Mouse (Mus musculus): ENCODE measurements around the gene Trim17. TPM values are rescaled to one million over a fixed set of nuclear protein-coding genes. Genes with fewer than 3 reads are reported as not detected.

Trim17 gene
- polyA plus RNA-seq, 1 experiment from 2014 or later = 0.73 TPM

DNA sequence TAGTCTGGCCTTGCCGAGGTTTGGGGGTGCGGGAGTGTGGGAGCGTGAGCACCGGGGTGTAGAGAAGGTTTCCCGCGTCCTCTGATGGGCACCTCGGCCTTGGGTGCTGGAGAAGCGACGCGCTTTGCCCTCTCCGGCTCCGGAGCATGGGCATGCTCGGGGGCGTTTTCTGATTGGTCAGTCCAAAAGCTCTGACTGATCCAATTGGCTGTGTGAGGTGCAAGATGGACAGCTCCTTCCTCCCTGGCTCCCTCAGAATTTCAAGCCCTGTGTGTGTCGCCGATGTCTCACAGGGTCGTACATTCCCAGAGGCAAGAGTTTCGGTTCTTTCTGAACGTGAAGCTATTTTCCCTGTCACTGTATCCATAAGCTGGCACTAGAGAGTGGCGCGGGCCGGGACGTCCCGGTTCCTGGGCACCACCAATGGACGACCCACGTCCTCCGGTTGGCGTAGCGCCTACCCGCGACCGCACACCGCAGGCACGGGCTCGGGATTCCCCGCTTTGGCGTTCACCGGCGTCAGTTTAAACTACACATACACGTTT, 5.5 kb downstream of the Trim17 start:
- H3K27me3 ChIP-seq (ENCODE audit: control insufficient read depth, insufficient read depth, low read length) = peaks cover 6% of the 10 kb centered on the region
- peak overlapping the region; percentile 44; the same call in 1 of the 2 replicates for H3K27ac ChIP-seq (ENCODE audit: low read depth, low read length)
- peak; percentile 84 for ATAC-seq (ENCODE audit: low FRiP score)
- no peaks in the 10 kb centered on the region for H3K36me3 ChIP-seq (ENCODE audit: control insufficient read depth, insufficient read depth, low read length)
- peak overlapping the region; percentile 48 for H3K9ac ChIP-seq (ENCODE audit: low read depth, low read length)
- no peaks in the 10 kb centered on the region for H3K9me3 ChIP-seq (ENCODE audit: control insufficient read depth, low read length)
- peaks cover 7% of the 10 kb centered on the region for H3K4me1 ChIP-seq (replicated peaks; ENCODE audit: control insufficient read depth, insufficient read depth, low read length)
- H3K4me3 ChIP-seq (ENCODE audit: low read depth, low read length) = peak overlapping the region; percentile 37
- peak overlapping the region; percentile 46 for H3K4me2 ChIP-seq (replicated peaks; ENCODE audit: low read depth, low read length)
- 2% methylated on average over 40 of the region's 40 CpGs for WGBS
- peak; percentile 82 for DNase-seq (ENCODE audit: low spot score)

DNA sequence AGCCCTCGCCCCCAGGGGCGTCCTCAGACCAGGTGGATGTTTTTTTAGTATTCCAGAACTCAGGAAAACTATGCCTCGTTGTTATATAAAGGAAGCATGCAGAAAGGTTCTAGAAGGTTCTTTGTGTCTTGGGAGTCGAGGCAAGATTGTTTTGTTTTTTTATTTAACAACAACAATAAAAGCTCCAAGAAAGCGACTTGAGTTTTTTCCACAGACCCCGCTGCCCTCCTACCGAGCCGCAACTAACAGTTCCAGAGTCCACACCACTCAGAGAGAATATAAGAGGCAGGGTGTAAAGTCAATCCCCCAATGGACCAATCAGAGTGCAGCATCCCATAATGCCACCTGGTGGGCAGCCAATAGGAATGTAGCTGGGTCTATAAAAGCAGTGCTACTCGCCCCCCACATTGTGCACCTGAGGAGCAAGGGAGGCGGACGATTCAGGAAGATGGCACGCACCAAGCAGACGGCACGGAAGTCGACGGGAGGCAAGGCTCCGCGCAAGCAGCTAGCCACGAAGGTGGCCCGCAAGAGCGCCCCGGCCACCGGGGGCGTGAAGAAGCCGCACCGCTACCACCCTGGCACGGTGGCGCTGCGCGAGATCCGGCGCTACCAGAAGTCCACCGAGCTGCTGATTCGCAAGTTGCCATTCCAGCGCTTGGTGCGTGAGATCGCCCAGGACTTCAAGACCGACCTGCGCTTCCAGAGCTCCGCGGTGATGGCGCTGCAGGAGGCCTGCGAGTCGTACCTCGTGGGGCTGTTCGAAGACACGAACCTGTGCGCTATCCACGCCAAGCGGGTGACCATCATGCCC, 7.1 kb downstream of the Trim17 start:
- 63% methylated on average over 50 of the region's 50 CpGs for WGBS
- DNase-seq (ENCODE audit: low spot score) = no peak
- H3K27me3 ChIP-seq (ENCODE audit: control insufficient read depth, insufficient read depth, low read length) = peaks cover 6% of the 10 kb centered on the region
- no peak overlapping the region for H3K4me2 ChIP-seq (replicated peaks; ENCODE audit: low read depth, low read length)
- no peak overlapping the region for H3K4me3 ChIP-seq (ENCODE audit: low read depth, low read length)
- no peaks in the 10 kb centered on the region for H3K36me3 ChIP-seq (ENCODE audit: control insufficient read depth, insufficient read depth, low read length)
- ATAC-seq (ENCODE audit: low FRiP score) = no peak
- H3K4me1 ChIP-seq (replicated peaks; ENCODE audit: control insufficient read depth, insufficient read depth, low read length) = peaks cover 7% of the 10 kb centered on the region
- H3K9ac ChIP-seq (ENCODE audit: low read depth, low read length) = no peak overlapping the region
- H3K27ac ChIP-seq (ENCODE audit: low read depth, low read length) = no peak overlapping the region
- no peaks in the 10 kb centered on the region for H3K9me3 ChIP-seq (ENCODE audit: control insufficient read depth, low read length)

DNA sequence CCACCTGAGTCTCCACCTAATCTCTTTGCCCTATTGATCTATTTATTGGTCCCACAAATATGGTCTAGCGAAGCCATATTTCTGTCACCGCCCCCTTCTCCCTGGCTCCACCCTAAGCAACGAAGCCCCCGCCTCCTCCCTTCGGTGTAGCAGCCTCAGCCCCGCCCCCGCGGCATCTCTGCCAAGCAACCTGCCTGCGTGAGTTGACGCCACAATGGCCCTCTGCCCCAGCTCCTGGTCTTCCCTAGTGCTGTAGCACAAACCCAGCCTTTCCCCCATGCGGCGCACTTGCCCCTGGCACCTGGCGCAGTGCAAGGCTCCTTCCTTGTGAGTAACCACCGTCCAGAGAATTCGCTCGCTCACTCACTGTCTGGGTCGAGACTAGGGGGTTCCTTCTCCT, 9.1 kb downstream of the Trim17 start:
- Histone ChIP-seq H3K27me3 (ENCODE audit: control insufficient read depth, insufficient read depth, low read length) (peaks cover 6% of the 10 kb centered on the region), H3K9me3 (ENCODE audit: control insufficient read depth, low read length) (no peaks in the 10 kb centered on the region), H3K36me3 (ENCODE audit: control insufficient read depth, insufficient read depth, low read length) (no peaks in the 10 kb centered on the region), H3K27ac (ENCODE audit: low read depth, low read length) (no peak overlapping the region), H3K4me2 (replicated peaks; ENCODE audit: low read depth, low read length) (no peak overlapping the region), H3K4me1 (replicated peaks; ENCODE audit: control insufficient read depth, insufficient read depth, low read length) (0 out of 2 replicates have a peak, but pooled peaks cover 2% of the 10 kb centered on the region), H3K4me3 (ENCODE audit: low read depth, low read length) (no peak overlapping the region), H3K9ac (ENCODE audit: low read depth, low read length) (no peak overlapping the region)
- no peak; the same call in 1 of the 2 replicates for ATAC-seq (ENCODE audit: low FRiP score)
- peak; percentile 26 for DNase-seq (ENCODE audit: low spot score)
- WGBS = 44% methylated on average over 17 of the region's 17 CpGs

DNA sequence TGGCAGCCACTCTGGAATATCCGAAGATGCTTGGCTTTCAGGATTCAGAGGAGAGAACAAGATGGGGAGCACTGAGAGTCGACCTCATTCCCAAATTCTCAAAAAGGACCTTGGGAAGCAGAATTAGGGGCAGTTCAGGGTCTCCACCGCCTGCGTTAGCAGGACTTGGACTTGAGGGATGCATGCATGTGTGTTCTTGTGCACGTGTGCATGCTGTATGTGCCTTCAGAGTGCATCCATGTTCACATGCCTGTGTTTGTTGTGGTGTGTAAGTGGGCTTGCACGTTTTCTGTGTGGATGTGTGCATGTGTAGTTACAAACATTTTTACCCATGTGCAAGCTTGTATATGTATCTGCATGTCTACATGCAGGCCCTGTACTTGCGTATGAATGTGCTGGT, 9.7 kb downstream of the Trim17 start:
- Histone ChIP-seq H3K27ac (ENCODE audit: low read depth, low read length) (no peak overlapping the region), H3K9ac (ENCODE audit: low read depth, low read length) (no peak overlapping the region), H3K9me3 (ENCODE audit: control insufficient read depth, low read length) (no peaks in the 10 kb centered on the region), H3K27me3 (ENCODE audit: control insufficient read depth, insufficient read depth, low read length) (peaks cover 6% of the 10 kb centered on the region), H3K36me3 (ENCODE audit: control insufficient read depth, insufficient read depth, low read length) (no peaks in the 10 kb centered on the region), H3K4me1 (replicated peaks; ENCODE audit: control insufficient read depth, insufficient read depth, low read length) (0 out of 2 replicates have a peak, but pooled peaks cover 2% of the 10 kb centered on the region), H3K4me2 (replicated peaks; ENCODE audit: low read depth, low read length) (no peak overlapping the region), H3K4me3 (ENCODE audit: low read depth, low read length) (no peak overlapping the region)
- ATAC-seq (ENCODE audit: low FRiP score) (no peak), DNase-seq (ENCODE audit: low spot score) (no peak)
- WGBS = 87% methylated on average over 7 of the region's 7 CpGs

DNA sequence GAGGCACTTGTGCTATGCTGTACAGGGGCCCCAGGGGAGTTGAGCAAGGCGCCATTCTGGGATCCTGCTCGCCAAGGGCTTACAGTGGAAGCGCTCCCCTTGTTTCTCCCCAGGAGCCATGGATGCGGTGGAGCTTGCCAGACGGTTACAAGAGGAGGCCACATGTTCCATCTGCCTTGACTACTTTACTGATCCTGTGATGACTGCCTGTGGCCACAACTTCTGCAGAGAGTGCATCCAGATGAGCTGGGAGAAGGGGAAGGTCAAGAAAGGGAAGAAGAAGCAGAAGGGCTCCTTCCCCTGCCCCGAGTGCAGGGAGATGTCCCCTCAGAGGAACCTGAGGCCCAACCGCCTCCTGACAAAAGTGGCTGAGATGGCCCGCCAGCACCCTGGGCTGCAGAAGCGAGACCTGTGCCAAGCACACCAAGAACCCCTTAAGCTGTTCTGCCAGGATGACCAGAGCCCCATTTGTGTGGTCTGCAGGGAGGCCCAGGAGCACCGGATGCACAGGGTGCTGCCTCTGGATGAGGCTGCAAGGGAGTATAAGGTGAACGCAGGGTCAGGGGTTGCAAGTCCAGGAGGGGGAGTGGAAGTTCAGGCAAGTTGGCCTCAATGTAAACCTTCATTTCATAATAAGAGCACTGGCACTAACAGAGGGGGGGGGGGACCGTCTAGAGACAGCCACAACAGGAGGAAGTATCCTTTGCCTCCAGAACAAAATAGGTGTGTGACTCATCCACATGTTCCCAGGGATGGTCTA, 10.7 kb downstream of the Trim17 start:
- WGBS = 56% methylated on average over 12 of the region's 12 CpGs
- H3K27ac ChIP-seq (ENCODE audit: low read depth, low read length) = 0 out of 2 replicates have a peak overlapping the region, but pooled peaks have one; percentile 24

DNA sequence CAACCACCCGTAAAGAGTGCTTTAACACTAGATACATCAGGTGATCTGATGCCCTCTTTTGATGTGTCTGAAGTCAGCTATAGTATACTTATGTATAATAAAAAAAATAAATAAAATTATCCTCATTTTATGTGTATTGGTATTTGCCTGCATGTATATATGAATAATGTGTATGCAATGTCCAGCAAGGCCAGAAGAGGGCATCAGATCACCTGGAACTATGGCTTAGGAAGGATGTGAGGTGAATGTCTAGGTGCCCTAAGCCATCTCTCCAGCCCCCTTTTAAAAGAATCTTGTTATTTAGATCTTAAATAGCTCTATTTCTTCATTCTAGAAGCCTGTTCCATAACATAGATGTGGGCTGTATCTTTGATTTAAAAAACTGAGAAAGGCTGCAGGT, 12.9 kb downstream of the Trim17 start:
- 0 out of 2 replicates have a peak, but pooled peaks cover 2% of the 10 kb centered on the region for H3K4me1 ChIP-seq (replicated peaks; ENCODE audit: control insufficient read depth, insufficient read depth, low read length)
- DNase-seq (ENCODE audit: low spot score) (peak; percentile 19), ATAC-seq (ENCODE audit: low FRiP score) (no peak)
- H3K9ac ChIP-seq (ENCODE audit: low read depth, low read length) = no peak overlapping the region
- H3K27me3 ChIP-seq (ENCODE audit: control insufficient read depth, insufficient read depth, low read length) = peaks cover under 1% of the 10 kb centered on the region; the same call in 1 of the 2 replicates
- no peak overlapping the region for H3K27ac ChIP-seq (ENCODE audit: low read depth, low read length)
- H3K4me3 ChIP-seq (ENCODE audit: low read depth, low read length) = no peak overlapping the region
- no peaks in the 10 kb centered on the region for H3K36me3 ChIP-seq (ENCODE audit: control insufficient read depth, insufficient read depth, low read length)
- no peak overlapping the region for H3K4me2 ChIP-seq (replicated peaks; ENCODE audit: low read depth, low read length)
- WGBS = 92% methylated on average over 1 of the region's 1 CpGs
- no peaks in the 10 kb centered on the region for H3K9me3 ChIP-seq (ENCODE audit: control insufficient read depth, low read length)

More for the DNA sequence above, 10.7 kb downstream of the Trim17 start:
- ATAC-seq (ENCODE audit: low FRiP score) = no peak; the same call in 1 of the 2 replicates
- Histone ChIP-seq H3K9me3 (ENCODE audit: control insufficient read depth, low read length) (no peaks in the 10 kb centered on the region), H3K27me3 (ENCODE audit: control insufficient read depth, insufficient read depth, low read length) (peaks cover 6% of the 10 kb centered on the region), H3K36me3 (ENCODE audit: control insufficient read depth, insufficient read depth, low read length) (no peaks in the 10 kb centered on the region), H3K4me2 (replicated peaks; ENCODE audit: low read depth, low read length) (no peak overlapping the region), H3K4me3 (ENCODE audit: low read depth, low read length) (no peak overlapping the region; the same call in 1 of the 2 replicates), H3K9ac (ENCODE audit: low read depth, low read length) (no peak overlapping the region), H3K4me1 (replicated peaks; ENCODE audit: control insufficient read depth, insufficient read depth, low read length) (0 out of 2 replicates have a peak, but pooled peaks cover 2% of the 10 kb centered on the region)
- no peak for DNase-seq (ENCODE audit: low spot score)

DNA sequence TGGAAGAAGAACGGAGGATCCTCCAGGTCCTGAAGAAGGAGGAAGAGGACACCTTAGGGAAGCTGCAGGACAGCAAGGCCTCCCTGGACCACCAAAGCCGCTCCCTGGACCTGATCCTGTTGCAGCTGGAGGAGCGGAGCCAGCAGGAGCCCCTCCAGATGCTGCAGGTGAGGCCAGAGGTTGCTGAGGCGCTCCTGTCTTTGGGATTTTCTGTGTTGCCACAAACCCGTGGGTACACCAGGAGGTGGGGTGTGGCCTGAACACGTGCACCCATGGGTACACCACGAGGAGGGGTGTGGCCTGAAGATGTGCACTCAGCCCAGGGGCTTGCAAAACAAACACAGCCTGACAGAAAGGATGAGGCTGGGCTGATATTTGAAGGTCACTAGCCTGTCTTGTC, 14.1 kb downstream of the Trim17 start:
- Histone ChIP-seq H3K9me3 (ENCODE audit: control insufficient read depth, low read length) (no peaks in the 10 kb centered on the region), H3K36me3 (ENCODE audit: control insufficient read depth, insufficient read depth, low read length) (no peaks in the 10 kb centered on the region), H3K4me1 (replicated peaks; ENCODE audit: control insufficient read depth, insufficient read depth, low read length) (0 out of 2 replicates have a peak, but pooled peaks cover 1% of the 10 kb centered on the region), H3K4me2 (replicated peaks; ENCODE audit: low read depth, low read length) (no peak overlapping the region), H3K27me3 (ENCODE audit: control insufficient read depth, insufficient read depth, low read length) (no peaks in the 10 kb centered on the region), H3K4me3 (ENCODE audit: low read depth, low read length) (no peak overlapping the region), H3K9ac (ENCODE audit: low read depth, low read length) (no peak overlapping the region), H3K27ac (ENCODE audit: low read depth, low read length) (no peak overlapping the region)
- ATAC-seq (ENCODE audit: low FRiP score) (no peak), DNase-seq (ENCODE audit: low spot score) (no peak)
- 80% methylated on average over 7 of the region's 7 CpGs for WGBS

DNA sequence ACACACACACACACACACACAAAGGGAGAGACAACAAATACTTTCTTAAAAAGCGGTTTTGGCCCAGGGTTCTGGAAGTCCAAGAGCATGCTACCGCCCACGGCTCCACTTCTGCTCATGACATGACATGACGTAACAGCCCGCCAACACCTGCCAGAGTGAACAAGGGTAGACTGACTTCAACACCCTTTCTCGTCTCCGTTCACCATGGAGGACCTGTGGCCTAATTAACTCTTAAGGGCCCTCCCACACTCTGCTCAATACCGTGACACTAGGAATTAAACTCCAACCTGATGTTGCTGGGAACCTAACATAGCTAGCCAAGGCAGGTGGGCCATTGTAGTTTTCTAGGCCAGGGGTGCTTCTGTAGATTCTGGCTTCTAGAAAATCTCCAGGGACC, 14.5 kb downstream of the Trim17 start:
- Histone ChIP-seq H3K4me1 (replicated peaks; ENCODE audit: control insufficient read depth, insufficient read depth, low read length) (no peaks in the 10 kb centered on the region), H3K4me3 (ENCODE audit: low read depth, low read length) (no peak overlapping the region), H3K4me2 (replicated peaks; ENCODE audit: low read depth, low read length) (no peak overlapping the region), H3K27ac (ENCODE audit: low read depth, low read length) (no peak overlapping the region), H3K9me3 (ENCODE audit: control insufficient read depth, low read length) (no peaks in the 10 kb centered on the region), H3K36me3 (ENCODE audit: control insufficient read depth, insufficient read depth, low read length) (no peaks in the 10 kb centered on the region), H3K9ac (ENCODE audit: low read depth, low read length) (no peak overlapping the region), H3K27me3 (ENCODE audit: control insufficient read depth, insufficient read depth, low read length) (no peaks in the 10 kb centered on the region)
- 89% methylated on average over 8 of the region's 8 CpGs for WGBS
- no peak for DNase-seq (ENCODE audit: low spot score)
- no peak for ATAC-seq (ENCODE audit: low FRiP score)

All from hindbrain, embryonic 11.5 days (tissue).